Mouse (Mus musculus): ENCODE results near the gene Hoxd13.
A peak's percentile ranks its signal among the peaks of the same experiment; 100 is the strongest.

Gene Hoxd13

DNA sequence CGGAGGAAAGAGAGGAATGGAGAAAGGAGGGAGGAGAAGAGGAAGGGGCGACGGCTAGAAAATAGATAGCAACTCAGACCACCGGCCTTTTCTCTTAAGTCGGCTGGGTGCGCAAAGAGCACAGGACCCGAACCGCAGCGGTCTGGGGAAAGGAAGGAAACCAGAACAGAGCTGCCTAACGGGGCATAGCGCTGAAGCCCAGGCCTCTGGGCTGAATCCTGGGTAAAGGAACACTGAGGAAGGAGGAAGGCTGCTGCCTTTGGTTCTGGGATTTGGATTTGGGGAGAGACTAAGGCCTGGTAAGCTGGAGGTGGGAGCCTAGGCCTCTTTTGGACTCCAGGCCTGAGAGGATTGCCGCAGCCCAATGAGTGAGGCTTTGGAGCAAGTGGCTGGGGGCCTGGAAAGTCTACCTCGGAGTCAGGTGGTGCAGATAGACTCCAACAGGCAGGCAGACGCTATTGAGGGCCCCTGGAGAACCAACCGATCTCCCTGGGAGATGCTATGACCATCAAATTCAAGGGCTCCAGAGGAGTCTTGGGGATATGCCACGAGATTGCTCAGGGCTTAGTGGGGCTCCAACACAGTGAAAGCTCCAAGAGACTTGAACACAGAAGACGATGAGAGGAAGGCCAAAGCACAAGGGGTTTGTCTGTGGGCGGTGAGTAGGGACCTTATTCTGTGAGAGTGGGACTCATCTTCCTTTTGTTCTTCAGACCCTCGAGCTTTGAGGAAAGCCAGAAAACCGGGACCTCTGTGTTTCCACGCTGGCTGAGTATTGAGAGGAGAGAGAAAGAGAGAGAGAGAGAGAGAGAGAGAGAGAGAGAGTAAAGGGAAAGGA, 12.7 kb downstream of the Hoxd13 start:
- peak in 1 of 2 experiments; percentile 58 for DNase-seq (ENCODE audit: low spot score in 2 of 2)

DNA sequence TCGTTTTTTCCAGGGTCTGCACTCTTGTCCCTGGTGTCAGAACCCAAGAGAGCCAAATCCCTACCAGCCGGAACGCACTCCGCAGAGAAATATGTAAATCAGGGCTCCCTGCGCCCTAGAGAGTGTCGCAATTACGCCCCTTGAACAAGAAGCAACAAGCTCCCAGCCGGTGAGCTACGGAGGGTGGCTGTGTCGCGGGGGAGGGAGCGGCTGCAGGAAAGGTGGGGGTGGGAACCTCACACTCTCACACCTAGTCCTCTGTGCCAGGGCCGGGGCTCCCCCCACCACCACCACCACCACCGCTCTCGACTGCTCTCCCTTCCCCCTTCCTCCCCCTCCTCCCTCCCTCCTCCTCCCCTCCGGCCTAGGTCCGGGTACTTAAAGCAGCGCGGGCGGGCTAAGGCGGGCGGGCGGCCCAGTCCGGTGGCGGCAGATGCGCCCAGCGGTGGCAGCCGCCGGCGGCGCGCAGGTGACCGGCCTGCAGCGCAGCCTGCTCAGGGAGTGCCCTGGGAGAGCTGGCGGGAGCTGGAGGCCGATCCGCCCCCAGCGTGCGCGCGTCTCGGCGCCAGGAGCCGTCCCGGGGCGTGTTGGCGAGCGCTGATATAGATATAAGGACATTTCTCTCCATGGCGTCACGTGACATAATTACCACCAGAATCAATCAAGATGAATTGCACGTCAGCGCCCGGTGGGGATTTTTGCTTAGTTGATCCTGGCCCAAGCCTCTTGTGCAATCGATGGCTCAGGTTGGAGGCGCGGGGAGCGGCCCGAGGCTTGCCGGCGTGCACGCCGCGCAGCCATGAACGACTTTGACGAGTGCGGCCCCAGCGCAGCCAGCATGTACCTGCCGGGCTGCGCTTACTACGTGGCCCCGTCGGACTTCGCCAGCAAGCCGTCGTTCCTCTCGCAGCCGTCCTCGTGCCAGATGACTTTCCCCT, 13.8 kb downstream of the Hoxd13 start:
- peak in 1 of 2 experiments; percentile 60 for DNase-seq (ENCODE audit: low spot score in 2 of 2)

DNA sequence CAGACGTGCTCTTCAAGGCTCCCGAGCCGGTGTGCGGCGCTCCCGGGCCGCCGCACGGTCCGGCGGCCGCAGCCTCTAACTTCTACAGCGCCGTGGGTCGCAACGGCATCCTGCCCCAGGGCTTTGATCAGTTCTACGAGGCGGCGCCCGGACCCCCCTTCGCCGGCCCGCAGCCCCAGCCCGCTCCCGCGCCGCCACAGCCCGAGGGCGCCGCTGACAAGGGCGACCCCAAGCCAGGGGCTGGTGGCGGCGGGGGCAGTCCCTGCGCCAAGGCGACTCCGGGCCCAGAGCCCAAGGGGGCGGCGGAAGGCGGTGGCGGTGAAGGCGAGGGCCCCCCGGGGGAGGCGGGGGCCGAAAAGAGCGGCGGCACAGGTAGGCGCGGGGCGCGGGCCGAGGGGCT, 14.7 kb downstream of the Hoxd13 start:
- DNase-seq (ENCODE audit: low spot score in 2 of 2): peak in 1 of 2 experiments; percentile 58

DNA sequence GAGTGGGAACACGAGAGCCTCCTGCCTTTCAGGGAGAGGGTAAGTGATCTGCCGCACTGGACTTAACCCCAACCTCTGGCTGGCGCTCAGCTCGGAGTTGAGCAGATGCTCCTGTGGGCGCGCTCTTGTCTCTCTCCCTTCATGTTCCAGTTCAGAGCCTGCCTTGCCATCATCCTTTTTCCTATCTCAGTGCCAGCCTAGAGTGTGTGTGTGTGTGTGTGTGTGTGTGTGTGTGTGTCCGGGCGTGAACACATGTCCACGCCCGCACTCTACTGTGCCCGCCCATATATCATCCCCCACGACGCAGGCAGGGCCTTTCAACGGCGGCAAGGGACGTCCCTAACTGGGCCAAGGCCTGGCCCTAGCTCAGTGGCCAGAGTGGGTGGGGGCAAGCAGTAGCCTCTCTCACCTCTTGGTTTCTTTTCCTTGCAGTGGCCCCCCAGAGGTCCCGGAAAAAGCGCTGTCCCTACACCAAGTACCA, 15.4 kb downstream of the Hoxd13 start:
- DNase-seq (ENCODE audit: low spot score in 2 of 2): peak in 1 of 2 experiments; percentile 57

DNA sequence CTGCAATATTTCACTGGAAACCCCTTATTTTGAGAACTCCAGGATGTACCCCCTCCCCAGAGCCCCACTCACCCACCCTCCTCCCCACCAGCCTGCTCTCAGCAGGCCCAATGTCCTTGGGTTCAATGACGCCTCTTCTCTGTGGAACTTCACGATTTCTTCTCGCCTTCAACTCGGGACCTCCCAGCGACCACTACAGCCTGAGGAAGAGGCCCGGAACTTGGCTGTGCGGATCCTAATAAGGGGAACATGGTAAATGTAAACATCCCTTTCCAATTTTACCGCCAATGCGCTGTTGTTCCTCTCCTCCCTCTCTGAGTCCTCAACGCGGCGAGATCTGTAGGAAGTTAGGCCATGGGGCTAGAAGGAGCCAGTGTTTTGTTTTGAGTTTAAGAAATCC, 16.0 kb downstream of the Hoxd13 start:
- DNase-seq (ENCODE audit: low spot score in 2 of 2): no peak

DNA sequence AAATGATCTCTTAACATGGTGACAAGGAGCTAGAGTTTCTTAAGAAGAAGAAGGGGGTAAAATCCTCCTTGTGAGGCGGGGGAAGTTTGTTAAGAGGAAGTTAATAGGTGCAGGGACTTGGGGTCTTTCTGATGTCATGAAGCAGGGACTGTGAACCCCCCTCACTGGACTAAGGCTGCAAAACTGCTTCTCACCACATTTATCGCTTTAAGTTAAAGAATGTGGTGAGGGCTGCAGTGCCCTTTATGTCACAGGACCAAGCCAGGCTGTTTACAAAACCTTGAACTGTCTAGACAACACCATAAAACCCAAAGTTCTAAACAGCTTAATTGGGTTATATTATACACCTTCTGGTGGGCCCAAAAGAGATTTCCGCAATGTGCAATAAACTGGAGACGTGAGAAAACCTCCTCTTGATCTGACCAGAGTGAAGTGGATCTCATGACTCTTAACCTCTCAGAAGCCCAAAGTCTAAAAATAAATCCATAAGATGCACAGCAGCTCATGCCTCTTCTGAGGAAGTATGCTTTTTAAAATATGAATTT, 17.0 kb downstream of the Hoxd13 start:
- no peak for DNase-seq (ENCODE audit: low spot score in 2 of 2)

DNA sequence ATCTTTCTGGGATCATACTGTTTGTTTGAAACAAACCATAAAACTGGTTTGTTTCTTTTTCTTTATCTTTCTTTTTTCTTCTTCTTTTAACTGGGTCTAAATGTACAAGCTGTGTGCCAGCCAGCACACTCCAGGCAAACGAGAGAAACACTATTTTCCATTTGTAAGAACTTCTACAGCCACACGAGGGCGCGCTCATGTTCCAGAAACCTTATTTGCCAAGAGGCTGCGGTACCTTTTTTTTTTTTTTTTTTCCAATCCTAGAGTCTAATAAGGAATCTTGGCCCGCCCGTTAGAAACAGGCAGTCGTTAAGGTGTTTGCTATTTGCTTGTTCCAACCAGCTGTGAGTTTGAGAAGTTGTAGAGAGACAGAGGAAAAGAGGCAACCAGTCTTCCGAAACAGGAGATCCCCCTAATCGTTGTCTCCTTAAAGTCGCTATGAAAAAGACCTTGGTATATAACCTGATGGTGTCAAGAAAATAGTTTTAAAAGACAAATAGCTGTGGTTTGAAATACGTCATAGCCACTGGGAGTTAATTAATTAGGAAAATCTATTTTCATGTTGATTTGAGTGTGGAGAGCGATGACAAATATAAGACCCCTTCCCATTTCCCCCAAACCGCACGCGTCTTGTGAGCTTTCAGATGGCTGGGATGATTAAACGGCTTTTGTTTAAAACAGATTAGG, 18.3 kb downstream of the Hoxd13 start:
- DNase-seq (ENCODE audit: low spot score in 2 of 2): peak in 1 of 2 experiments; percentile 62

DNA sequence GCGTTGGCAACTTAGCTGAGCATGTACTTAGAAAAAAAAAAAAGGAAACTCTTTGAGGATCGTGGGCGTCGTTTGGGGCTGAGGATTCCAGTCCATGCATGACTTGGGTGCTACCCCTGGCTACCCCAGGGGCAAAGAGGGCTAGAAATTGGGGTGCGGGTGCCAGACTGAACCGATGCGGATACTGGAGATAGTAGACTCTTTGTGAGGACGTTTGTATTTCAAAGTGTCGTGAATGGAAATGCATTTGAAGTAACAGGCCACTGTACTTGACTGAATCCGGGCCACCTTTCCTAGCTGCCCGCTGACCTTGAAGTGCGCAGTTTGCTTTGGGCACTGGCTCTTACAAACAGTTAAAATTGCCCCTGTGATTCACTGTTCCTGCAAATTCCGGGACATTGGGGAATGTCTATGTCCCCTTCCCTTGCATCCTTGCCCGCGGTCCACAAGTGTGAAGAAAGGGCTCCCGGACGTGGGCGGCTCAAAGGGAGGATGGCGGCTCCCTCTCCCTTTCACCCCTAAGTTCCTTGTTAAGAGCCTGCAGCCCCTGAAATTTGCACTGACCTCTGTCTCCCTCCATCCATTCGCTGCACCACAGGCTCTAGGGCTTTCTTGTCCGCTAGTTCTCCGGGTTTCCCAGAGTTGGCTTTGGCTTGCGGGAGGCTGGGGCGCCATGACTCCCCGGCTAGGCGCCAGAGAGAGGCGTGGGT, 19.0 kb downstream of the Hoxd13 start:
- peak in 1 of 2 experiments; percentile 44 for DNase-seq (ENCODE audit: low spot score in 2 of 2)

DNA sequence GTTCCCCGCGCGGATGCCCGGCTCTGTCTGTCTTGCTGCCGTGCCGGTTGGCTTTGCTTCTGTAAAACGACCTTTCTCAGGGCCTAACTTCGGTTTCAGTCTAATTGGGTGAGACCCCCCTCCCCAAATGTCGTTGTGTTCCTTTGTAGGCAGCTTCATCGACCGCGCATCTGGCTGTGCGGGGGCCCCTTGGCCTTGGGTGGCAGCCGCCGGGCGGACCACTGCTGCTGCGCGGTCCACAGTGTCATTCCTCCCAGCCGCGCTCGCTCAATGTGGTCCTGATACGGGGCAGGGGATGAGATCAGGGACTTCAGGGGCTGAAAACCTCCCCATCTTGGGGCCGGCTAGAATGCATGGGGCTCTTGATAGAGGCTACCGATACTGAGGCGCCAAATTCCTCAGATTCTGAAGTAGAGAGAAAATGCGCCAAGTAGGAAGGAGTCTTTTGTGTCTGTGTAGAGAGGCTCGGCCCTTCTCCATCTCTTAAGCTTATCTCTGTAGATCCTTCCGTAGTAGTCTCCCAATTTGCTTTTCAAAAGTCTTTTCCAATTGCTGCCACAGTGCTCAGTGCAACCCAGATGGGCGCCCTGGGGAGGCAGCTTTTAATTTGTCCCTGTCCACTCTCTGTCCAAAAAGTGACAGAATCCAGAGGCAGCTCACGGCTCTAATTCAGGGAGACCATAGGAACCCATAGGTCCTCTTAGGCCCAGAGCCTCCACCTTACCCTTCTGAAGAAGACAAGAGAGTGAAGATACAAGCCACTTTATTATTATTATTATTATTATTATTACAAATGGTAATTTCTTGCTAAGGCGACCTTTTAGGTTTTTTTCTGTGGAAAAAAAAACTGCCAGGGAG, 19.8 kb downstream of the Hoxd13 start:
- DNase-seq (ENCODE audit: low spot score in 2 of 2): peak in 1 of 2 experiments; percentile 61

DNA sequence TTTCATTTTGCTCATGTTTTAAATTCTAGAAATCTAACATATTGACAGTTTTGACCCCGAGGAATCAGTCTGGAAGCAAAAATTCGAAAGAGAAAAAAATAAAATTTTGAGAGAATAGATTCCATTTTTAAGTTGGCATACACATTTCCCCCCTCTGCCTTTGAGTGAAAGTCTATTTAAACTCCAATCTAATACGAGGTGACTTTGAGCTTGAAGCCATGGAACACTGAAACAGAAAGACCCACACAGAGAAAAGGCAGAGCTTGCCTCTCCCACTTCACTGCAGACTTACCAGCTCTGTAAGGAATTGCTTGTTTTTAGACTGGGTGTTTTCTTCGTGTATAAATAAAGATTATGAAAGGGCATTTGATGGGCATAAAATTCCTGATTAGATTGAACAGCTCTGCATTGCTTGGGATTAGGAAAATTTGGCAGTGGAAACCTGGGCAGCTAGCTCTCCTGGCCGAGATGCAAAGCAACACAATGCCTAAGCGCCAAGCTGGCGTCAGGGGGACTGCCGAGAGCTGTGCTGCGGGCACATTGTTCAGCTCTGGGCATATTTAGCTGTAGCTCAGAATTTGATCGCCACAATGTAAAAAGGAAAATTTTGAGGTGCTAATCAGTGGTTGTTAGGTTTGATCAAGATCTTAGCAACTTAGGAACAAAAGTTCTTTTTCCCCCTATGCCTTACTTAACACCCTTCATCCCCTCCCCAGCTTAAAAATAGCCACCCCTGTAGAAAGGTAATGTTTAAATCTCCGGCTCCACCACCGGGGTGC, 20.9 kb downstream of the Hoxd13 start:
- no peak for DNase-seq (ENCODE audit: low spot score in 2 of 2)

DNA sequence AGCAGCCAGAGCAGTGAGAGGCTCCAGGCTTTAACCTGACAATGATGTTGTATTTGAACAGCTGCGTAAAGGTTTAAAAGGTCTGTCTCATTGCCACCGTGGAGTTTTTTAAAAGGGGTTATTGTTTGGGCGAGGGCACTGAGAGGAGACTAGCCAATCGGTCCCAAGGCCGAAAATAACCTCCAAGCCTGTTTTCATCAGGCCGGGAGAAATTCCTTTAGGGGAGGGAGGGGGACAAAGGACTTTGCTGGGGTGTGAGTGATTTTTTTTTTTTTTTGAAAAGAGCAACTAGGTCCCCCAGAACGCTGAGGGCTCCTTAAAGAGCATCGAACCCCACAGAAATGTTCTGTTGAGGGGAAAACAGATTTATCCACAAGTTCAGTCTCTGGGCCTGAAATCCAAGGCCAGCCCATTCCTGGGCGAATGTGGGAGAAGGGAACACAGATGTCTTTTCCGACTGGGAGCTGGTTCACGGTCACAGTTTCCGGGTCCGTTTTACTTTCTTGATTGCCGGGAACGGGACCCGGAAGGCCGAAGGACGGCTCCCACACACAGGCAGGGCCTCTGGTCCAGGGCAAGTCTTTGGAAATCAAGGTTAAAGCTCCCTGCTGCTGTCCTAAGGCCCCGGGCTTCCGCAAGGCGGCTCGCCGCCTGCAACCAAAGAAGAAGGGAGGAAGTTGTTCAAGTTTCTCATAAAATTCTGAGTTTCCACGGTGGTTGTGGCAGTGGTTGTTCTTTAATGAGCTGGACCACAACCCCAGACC, 21.6 kb downstream of the Hoxd13 start:
- no peak for DNase-seq (ENCODE audit: low spot score in 2 of 2)

DNA sequence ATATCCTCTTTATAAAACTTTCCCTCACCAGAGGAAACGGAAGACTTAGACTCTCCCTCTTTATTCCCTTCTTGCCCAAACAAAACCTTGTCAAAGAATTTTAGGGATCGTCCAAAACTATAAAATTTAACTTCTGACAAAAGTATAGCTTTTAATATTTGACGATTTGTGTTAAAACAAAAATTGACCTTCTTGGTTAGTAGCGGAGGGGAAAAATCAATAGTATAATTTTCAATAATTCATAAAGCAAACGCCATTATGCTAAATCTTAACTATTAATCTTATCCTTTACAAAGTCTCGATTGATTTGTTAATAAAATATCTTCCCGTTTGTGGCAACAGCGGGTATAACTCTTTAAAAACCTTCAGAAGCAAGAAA, 22.2 kb downstream of the Hoxd13 start:
- DNase-seq (ENCODE audit: low spot score in 2 of 2): no peak

DNA sequence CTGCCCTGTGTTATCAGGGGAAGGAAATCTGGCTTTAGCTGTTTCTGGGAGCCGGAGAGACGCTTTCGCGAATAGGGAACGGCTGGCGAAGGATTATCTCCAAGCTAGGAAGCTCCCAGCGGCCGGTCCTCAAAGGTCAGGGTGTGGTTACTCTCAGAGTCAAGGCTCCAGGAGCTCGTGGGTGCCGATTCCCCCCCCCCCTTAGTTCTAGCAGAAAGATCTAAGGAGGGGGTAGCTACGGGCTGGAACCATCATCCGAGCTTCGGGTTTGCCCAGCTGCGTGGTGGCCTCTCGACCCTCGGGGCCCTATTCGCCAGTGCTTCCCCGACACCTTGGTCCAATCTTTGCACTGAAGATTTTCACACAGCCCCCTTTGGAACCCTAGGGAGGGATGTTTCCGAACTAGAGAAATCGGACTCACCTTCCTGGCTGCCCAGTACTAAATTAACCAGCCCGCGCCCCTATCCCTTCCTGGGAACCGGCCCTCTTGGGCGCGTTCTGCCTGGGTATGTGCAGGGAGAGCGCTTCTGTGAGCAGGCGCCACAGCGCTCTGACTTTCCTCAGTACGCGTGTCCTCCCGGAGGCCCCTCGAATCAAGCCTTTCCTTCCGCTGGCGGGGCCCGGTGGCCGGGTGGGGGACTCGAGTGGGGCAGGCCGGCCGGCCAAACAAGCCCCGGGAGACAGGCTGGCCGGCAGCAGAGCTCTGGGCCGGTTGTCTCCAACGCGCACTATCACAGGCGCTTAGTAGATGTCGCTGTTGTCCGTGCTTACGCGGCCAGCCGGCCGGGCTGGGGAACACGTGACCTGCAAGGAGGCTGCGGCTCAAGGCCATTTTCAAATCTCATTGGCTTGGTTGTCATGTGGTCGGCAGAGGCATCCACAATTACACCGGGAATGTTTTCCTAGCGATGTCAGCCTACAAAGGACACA, 23.2 kb downstream of the Hoxd13 start, which contains the start of gene Hoxd10:
Gene Hoxd10 (plus strand): TSS at position 903 of the 930 bp plus-strand sequence.
- DNase-seq (ENCODE audit: low spot score in 2 of 2): no peak

DNA sequence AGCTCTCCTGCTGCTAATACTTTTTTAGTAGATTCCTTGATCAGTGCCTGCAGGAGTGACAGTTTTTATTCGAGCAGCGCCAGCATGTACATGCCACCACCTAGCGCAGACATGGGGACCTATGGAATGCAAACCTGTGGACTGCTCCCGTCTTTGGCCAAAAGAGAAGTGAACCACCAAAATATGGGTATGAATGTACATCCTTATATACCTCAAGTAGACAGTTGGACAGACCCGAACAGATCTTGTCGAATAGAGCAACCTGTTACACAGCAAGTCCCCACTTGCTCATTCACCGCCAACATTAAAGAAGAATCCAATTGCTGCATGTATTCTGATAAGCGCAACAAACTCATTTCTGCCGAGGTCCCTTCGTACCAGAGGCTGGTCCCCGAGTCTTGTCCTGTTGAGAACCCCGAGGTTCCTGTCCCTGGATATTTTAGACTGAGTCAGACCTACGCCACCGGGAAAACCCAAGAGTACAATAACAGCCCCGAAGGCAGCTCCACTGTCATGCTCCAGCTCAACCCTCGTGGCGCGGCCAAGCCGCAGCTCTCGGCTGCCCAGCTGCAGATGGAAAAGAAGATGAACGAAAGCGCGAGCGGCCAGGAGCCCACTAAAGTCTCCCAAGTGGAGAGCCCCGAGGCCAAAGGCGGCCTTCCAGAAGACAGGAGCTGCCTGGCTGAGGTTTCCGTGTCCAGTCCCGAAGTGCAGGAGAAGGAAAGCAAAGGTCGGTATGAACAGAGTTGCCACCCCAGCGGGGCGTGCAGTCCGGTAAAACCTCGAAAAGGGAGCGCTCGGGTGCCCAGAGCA, 24.1 kb downstream of the Hoxd13 start:
- no peak for DNase-seq (ENCODE audit: low spot score in 2 of 2)

DNA sequence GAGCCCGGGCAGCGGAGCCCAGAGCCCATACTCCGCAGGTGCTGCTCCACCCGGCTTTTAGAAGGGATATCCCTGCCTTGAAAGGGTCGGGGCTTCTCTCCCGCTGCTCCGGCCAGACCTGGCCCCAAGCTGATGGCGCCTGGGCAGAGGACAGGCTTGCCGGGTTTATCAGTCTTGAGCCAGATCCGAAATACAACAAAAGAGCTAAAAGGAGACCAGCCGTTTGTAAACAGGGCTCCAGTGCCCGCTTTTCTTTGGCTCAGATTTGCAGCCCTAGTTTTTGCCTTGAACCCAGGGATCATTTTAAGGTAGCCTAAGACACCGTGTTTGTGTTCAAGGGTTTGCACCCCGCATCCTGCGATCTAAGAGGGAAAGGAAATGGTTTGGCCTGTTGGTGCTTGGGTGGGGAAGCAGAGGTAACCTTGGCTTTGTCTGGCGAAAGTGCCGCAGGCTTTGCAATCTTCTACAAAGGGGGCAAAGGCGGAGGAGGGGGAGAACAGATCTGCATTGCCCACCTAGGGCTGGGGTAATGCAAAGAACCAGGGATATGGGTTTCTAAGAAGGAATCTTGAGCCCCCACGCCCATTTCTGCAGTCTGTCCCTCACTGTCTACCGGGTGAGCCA, 24.8 kb downstream of the Hoxd13 start:
- no peak for DNase-seq (ENCODE audit: low spot score in 2 of 2)

DNA sequence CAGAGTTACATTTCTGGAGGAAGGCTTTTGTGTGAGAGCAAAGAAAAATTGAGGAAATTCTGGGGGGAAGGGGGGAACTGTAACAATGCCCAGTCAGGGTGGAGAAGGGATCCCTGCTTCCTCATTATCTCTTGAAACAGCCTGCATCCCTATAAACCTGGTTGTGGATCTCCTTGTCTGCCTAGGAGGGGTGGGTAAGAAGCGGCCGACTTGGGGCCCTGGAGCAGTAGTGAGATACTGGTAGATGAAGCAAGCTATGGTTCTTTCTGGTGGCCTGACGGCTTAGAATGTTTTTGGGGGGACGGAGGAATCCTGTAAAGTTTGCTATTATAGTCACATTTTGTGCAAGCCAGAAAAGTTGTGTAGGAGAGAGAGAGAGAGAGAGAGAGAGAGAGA, 25.3 kb downstream of the Hoxd13 start:
- no peak for DNase-seq (ENCODE audit: low spot score in 2 of 2)

Data from spleen, postnatal 4 days (tissue).